Mouse (Mus musculus) ES-E14 (cell line): ENCODE data around the gene Edem1. TPM values are rescaled to one million over a fixed set of nuclear protein-coding genes. Genes with fewer than 3 reads are reported as not detected.

ENCODE experiments used
- DNase-seq: peaks from one replicate; pipeline ENCODE4 v3.0.0-alpha.2; 2013; ENCODE audit warnings: low read depth, low spot score
- H3K27ac ChIP-seq: 2 replicates; pipeline ENCODE4 v1.5.1; 2012; ENCODE audit warnings: low read depth, mild to moderate bottlenecking, low read length, moderate library complexity, mixed read lengths; ENCODE audit not compliant: poor library complexity, insufficient read depth, severe bottlenecking
- H3K36me3 ChIP-seq: 2 replicates; pipeline ENCODE4 v1.6.1; 2012; ENCODE audit warnings: mild to moderate bottlenecking, low read length, moderate library complexity, mixed read lengths; ENCODE audit not compliant: control insufficient read depth, poor library complexity, insufficient read depth, severe bottlenecking
- H3K4me1 ChIP-seq, 2 experiments: fragments of 150-350 bp in 1 of 2; sonication (generic) in 1 of 2; 2 replicates each; pipeline ENCODE4 v1.6.1; 2012; ENCODE audit warnings: low read length in 2 of 2, mild to moderate bottlenecking in 1 of 2, mixed read lengths in 1 of 2; ENCODE audit not compliant: control insufficient read depth in 2 of 2, insufficient read depth in 2 of 2, poor library complexity in 1 of 2
- H3K4me3 ChIP-seq, 2 experiments: fragments of 150-350 bp in 1 of 2; sonication (generic) in 1 of 2; 2 replicates each; pipeline ENCODE4 v1.5.1; 2012; ENCODE audit warnings: low read length in 2 of 2, low read depth in 1 of 2, mild to moderate bottlenecking in 1 of 2, mixed read lengths in 1 of 2; ENCODE audit not compliant: insufficient read depth in 1 of 2, poor library complexity in 1 of 2, severe bottlenecking in 1 of 2
- H3K9ac ChIP-seq: 2 replicates; pipeline ENCODE4 v1.6.1; 2012; ENCODE audit warnings: low read depth, mild to moderate bottlenecking, low read length, mixed read lengths; ENCODE audit not compliant: poor library complexity, insufficient read depth, severe bottlenecking
- H3K9me3 ChIP-seq: fragments of 150-350 bp; sonication (generic); 2 replicates; pipeline ENCODE4 v1.6.1; 2012; ENCODE audit warnings: low read depth, mild to moderate bottlenecking, low read length; ENCODE audit not compliant: control insufficient read depth, insufficient read depth
- CHD2 ChIP-seq: IDR thresholded peaks from 2 replicates; pipeline ENCODE4 v1.6.1; 2014; ENCODE audit warnings: mild to moderate bottlenecking, low read depth, low read length, inconsistent platforms
- HCFC1 ChIP-seq: IDR thresholded peaks from 2 replicates; pipeline ENCODE4 v1.6.1; 2012; ENCODE audit warnings: low read length, inconsistent platforms, borderline replicate concordance; ENCODE audit not compliant: insufficient read depth
- MAFK ChIP-seq: IDR thresholded peaks from 2 replicates; pipeline ENCODE4 v1.6.1; 2014; ENCODE audit warnings: mild to moderate bottlenecking, low read depth, low read length, inconsistent platforms; ENCODE audit not compliant: insufficient read depth
- ZC3H11A ChIP-seq: IDR thresholded peaks from 2 replicates; pipeline ENCODE4 v1.6.1; 2012; ENCODE audit warnings: low read depth, mild to moderate bottlenecking, inconsistent platforms, low read length, borderline replicate concordance
- ZNF384 ChIP-seq: IDR thresholded peaks from 2 replicates; pipeline ENCODE4 v1.6.1; 2012; ENCODE audit warnings: low read depth, low read length, inconsistent platforms
- in situ Hi-C, 2 experiments: fragments of 600-800 bp; cut with MboI; formaldehyde crosslinking; loops; one replicate each; pipeline ENCODE4 v1.15.1; 2025; ENCODE audit warnings: low sequenced_read_pairs in 2 of 2, inconsistent platforms in 1 of 2; ENCODE audit not compliant: unreplicated experiment in 2 of 2
- total RNA-seq: library from RNA; depleted of rRNA; stranded (reverse); fragments of 300-350 nt; gene quantifications from 2 replicates; pipeline ENCODE4 v1.2.3, GENCODE M21; 2012

Edem1 gene
- total RNA-seq, 1 experiment: 29.4 TPM

DNA sequence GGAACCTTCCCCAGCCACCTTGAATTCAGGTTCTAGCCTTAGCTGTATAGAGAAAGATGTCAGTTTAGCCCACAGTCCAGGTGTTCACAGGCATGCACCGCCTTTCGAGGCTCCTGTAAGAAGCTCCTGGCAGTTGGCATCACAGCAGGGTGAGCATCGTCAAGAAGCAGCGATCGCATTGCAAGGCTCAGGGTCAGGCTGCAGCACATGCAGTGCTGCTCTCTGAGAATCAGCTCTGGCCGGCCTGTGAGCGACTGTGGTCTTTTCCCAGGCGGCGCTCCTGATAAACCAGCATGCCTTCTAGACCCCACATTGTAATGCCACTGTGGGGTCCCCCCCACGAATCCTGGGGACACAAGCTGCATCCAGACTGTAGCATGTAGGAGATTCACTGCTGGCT lies 18.2 kb upstream of the Edem1 start:
- Histone ChIP-seq H3K9ac (no peak overlapping the region), H3K4me3 (no peak overlapping the region), H3K9me3 (no peaks in the 10 kb centered on the region), H3K4me1 (no peaks in the 10 kb centered on the region), H3K36me3 (no peaks in the 10 kb centered on the region), H3K27ac (no peak overlapping the region)
- TF ChIP-seq ZC3H11A (no peak), HCFC1 (no peak), MAFK (no peak)
- in situ Hi-C loops: no loop called here
- DNase-seq: no peak

GRCm38 (mm10) chr6:108812134-108812533 lies 16.3 kb upstream of the Edem1 start:
- TF ChIP-seq CHD2: no peak
- no peak for TF ChIP-seq ZC3H11A
- TF ChIP-seq HCFC1: no peak
- no peak for TF ChIP-seq ZNF384
- TF ChIP-seq MAFK: no peak
- in situ Hi-C loops: no loop called here
- Histone ChIP-seq H3K4me3 (no peak overlapping the region), H3K4me1 (no peaks in the 10 kb centered on the region), H3K9ac (no peak overlapping the region), H3K27ac (no peak overlapping the region), H3K9me3 (no peaks in the 10 kb centered on the region), H3K36me3 (no peaks in the 10 kb centered on the region)
- no peak for DNase-seq

DNA sequence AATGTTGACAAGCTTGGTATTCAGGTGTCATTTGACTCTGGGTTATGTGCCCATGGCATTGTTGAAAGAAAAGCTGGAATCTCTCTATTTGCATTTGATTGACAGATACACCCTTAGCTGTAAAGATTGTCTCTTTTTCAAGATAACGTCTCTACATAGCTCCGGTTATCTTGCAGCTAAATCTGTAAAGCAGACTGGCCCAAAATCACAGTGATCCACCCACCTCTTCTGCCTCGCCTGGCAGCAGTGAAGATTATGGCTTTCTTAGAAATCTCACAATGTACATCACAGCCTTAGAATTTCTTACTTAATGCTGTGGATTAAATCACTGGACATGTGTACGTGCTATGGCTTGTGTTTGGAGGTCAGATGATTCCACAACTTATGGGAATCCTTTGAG lies 10.9 kb upstream of the Edem1 start:
- H3K4me1 ChIP-seq: no peaks in the 10 kb centered on the region
- peaks cover 3% of the 10 kb centered on the region for H3K36me3 ChIP-seq
- in situ Hi-C loops: no loop called here
- no peak overlapping the region for H3K9ac ChIP-seq
- H3K27ac ChIP-seq: no peak overlapping the region
- no peaks in the 10 kb centered on the region for H3K9me3 ChIP-seq
- no peak for DNase-seq
- TF ChIP-seq CHD2 (no peak), ZC3H11A (no peak), ZNF384 (no peak), MAFK (no peak), HCFC1 (no peak)
- H3K4me3 ChIP-seq: no peak overlapping the region

GRCm38 (mm10) chr6:108824816-108825545 lies 3.5 kb upstream of the Edem1 start:
- H3K9ac ChIP-seq: no peak overlapping the region
- H3K36me3 ChIP-seq: peaks cover 3% of the 10 kb centered on the region
- TF ChIP-seq ZC3H11A (no peak), HCFC1 (no peak), MAFK (no peak), ZNF384 (no peak), CHD2 (no peak)
- no peaks in the 10 kb centered on the region for H3K9me3 ChIP-seq
- in situ Hi-C loops: no loop called here
- DNase-seq: no peak
- H3K4me3 ChIP-seq: no peak overlapping the region
- H3K27ac ChIP-seq: no peak overlapping the region
- peaks cover 0 to 4% of the 10 kb centered on the region in 2 experiments; a peak in 1 of 4 replicates for H3K4me1 ChIP-seq

GRCm38 (mm10) chr6:108826070-108826469 lies 2.4 kb upstream of the Edem1 start:
- TF ChIP-seq CHD2: no peak
- no peak for TF ChIP-seq ZC3H11A
- TF ChIP-seq MAFK: no peak
- TF ChIP-seq ZNF384: no peak
- no peak for TF ChIP-seq HCFC1
- in situ Hi-C loops: no loop called here
- H3K27ac ChIP-seq: no peak overlapping the region
- peaks cover 0 to 5% of the 10 kb centered on the region in 2 experiments; a peak in 1 of 4 replicates for H3K4me1 ChIP-seq
- H3K36me3 ChIP-seq: no peaks in the 10 kb centered on the region; the same call in 1 of the 2 replicates
- no peak overlapping the region for H3K4me3 ChIP-seq
- no peaks in the 10 kb centered on the region for H3K9me3 ChIP-seq
- no peak overlapping the region for H3K9ac ChIP-seq
- DNase-seq: no peak
